Mouse (Mus musculus) layer of hippocampus, adult 11-12 months (tissue): ENCODE results near the gene Itsn1.
A peak's percentile ranks its signal among the peaks of the same experiment; 100 is the strongest.

ENCODE experiments used
- DNase-seq: peaks from one replicate; pipeline ENCODE4 v3.0.0; 2022; ENCODE audit warnings: low spot score

The Itsn1 gene

DNA sequence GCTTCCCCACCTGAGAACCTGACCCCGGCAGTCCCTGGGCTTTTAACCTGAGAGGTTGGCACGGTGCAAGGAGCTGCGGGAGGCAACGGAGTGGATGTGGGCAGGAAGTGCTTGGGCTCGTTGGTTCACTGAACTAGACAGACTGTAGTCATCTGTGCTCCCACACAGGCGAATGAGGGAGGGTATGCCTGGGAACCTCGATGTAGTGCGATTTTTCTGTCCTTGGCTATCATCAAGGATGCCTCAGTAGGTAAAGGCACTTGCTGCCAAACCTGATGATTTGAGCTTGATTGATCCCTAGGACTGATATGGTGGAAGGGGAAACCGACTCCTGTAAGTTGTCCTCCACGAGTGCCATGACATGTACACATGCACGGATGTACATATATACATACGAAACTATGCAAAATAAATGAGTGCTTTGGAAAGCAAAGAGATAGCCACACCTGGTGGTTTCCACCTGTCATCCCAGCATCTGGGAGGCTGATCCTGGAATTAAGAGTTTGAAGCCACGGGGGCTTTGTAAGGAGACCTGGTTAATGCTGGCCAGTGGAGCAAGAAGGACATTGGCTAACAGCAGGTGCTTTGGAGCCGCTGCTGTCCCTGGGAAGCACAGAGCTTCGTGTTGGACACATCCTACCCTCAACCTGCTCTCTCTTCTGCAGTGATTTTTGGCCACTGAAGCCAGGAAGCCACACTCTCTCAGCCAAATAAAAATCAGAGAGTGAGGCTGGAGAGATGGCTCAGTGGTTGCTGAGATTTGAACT is 180.7 kb downstream of the Itsn1 start:
- no peak for DNase-seq

DNA sequence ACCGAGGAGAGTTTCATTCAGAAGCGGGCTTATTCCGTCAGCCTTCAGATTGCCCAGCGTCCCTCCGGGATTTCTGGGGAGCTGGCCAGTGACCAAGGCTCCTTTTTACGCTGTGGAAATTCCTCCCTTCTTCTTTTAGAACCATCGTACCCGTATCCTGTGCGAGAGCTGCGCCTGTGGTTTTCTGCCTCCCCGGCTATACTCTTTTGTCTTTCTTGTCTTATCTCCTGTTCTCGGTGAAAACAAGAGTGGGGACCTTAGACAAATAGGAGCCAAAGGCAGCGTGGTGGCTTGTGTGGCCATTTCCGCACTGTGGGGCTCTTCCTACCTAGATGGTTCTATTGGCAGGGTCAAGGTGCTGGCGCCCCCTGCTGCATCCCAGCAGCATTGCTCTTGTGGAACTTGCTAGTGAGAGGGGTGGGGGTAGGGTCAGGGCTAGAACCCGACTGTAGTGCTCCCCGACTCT is 188.6 kb downstream of the Itsn1 start:
- peak; percentile 90 for DNase-seq

DNA sequence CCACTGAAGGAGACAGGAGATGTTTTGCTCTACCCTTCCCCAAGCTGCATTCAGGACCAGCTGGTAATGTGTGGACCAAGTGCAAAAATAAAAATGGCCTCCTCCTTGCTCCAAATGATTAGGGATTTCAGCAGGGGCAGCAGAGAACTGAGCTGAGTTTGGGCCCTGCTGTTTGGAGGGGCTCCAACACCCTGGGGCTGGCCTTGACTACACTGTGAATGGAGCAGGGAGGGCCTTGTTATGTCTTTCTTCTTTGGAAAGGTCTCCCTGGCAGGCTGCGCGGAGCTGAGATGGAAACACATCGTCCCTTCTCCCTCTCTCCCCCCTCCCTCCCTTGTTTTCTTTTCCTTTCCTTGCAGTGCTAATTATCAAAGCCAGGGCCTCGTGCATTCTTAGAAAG is 189.4 kb downstream of the Itsn1 start:
- DNase-seq: no peak

DNA sequence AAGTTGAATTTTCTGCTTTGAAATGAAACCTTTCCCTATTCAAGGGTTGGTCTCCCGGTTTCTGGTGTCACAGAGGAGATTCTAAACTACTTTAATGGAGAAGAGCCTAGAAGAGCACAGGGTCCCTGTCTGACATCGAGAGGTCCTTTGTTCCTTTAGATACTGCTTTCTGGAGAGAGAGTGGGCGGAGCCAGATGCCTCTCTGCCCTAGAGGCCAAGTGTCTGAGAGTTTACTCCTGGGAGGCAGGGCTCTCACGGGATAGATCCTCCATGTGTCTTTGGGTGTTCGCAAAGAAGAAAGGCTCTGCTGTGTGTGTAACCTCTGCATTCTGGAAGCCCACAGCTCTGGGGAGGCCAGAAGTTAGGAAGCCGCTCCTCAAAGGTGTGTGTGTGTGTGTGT is 190.0 kb downstream of the Itsn1 start:
- no peak for DNase-seq

DNA sequence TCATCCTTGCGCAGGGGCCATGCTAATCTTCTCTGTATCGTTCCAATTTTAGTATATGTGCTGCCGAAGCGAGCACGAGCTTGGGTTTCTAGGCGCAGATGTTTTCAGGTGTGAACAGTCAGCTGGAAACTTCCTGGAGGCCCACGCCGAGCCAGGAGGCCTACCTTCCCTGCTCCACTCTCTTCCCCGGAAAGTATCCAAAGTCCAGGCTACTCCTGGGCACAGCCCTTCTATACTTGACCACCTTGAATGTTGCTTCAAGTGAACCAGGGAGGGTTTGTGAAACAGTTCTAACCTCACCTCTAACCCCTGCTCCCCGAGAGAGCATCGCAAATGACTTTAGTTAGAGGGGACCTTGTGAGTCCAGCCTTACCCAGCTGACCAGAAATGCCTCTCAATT is 192.3 kb downstream of the Itsn1 start:
- DNase-seq: no peak

DNA sequence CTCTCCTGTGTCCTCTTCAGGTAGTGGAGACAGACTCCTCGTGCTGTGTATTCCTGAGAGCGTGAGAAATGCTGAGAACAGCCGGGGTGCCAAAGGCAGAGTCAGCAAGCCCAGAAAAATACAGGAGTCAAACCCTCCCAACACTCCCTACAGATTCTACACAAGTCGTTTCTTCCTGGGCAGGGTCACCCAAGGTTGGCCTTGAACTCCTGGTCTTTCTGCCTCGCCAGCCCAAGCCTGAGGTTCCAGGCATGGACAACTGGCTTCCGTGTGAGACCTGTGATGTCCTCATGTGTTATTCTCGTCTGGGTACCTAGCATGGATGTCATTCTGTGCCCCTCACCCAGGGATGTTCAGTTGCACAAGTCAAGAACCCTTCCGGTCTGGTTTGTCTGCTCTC is 193.9 kb downstream of the Itsn1 start:
- DNase-seq: no peak

DNA sequence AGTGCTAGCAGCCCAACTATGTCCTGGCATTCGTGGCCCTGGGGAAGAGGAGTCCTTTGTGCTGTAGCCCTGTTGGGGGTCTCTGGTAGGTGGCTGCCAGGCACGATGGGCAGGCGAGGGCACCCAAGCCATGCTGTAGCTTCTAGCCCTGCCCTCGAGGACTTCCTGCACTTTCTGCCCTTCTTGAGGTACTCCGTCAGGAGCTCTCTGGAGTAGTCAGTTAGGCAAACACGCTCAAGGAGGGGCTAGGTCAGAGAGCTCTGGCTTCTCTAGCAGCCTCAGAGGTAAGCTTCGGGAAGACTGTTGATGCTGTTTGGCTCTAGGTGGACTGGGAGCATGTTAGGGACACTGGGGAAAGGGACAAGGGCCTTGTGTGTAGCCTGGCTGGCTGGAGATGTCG is 195.3 kb downstream of the Itsn1 start:
- DNase-seq: no peak

DNA sequence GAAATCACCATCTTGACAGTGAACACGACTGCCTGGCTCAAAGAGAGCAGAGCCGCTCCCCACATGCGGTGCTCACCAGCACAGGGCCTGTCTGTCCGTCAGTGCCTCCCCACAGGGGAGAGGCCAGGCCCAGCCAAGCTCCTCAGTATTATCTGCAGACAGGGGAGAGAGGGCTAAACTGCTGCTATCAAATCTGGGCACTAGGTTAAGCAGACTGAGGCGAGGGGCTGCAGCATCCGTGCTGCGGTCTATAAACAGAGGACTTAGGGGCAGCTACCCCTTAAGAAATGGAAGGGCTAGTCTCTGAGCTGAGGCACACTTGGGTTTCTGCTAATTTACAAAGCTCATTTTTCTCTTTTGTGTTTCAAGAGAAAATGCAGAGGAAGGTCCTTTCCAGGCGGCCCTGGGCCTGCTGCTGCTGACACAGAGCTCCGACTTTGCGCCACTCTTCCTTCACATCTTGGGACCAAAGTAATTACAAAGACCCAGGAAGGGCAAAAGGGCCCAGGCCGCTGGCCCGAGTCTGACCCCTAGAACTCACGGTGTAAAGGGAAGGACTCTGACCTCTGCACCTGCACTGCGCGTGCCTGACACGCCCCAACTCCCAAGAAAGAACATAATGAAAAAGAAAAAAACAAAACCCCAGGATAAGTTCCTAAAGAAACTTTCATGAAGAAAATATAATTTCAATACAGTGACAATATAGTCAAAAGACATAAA is 199.0 kb downstream of the Itsn1 start:
- DNase-seq: no peak

DNA sequence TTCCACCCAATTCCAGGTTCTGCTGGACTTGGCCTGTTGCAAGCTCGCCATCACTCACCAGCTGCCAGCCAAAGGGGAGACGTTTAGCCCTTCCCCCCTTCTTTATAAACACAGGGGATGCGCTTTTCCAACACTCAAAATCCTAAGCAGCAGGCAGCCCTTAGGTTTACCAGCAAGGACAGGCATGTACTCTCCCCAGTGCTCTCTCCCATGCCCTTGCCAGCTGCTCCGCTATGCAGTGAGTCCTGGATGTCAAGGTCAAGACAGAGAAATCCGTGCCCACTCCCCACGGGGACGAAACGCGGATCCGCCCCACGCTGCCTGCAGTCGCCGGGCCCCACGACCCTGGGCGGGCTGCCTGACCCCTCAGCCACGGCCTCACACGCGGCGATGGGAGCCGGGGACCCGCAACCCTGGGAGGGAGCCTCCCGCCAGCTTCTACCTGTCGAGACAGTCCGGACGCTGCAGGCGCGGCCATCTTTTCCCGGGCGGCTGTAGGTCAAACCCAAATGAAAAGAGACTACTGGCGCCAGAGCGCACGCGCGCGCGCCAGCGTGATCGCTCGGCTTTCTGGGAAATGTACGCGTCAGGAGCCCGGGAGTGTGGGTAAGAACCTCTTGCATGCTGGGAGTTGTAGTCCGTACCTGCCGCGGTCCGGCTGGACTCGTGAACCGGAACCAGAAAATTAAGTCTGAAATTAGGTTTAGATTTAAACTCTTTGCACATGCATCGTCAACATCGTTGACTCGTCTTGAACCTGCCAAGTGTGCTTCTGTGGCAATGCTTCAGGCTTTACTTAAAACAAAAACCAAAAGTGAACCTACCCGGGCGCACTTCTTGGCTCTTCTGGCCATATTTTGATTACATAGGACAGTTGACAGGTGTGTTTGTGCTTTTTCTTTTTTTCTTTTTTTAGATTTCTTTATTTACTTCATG is 202.3 kb downstream of the Itsn1 start:
- peak; percentile 95 for DNase-seq

DNA sequence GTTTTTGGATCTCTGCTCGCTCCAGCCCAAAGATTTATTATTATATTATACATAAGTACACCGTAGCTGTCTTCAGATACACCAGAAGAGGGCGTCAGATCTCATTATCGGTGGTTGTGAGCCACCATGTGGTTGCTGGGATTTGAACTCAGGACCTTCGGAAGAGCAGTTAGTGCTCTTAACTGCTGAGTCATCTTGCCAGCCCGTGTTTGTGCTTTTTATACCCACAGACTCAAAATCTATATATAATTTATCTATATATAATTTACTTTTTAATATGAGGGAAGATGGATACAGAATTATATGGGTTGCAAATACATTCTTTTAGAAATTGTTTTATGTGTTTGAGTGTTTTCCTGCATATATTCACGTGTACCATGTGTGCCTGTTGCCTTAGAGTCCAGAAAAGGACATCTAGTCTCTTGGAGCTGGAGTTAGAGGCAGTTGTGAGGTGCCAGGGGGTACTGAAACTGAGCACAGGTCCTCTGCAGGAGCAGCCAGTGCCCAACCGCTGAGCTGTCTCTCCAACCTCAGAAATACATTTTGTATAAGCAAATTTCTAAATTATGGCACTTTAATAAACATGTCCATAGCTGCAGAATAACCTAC is 203.1 kb downstream of the Itsn1 start:
- DNase-seq: no peak

DNA sequence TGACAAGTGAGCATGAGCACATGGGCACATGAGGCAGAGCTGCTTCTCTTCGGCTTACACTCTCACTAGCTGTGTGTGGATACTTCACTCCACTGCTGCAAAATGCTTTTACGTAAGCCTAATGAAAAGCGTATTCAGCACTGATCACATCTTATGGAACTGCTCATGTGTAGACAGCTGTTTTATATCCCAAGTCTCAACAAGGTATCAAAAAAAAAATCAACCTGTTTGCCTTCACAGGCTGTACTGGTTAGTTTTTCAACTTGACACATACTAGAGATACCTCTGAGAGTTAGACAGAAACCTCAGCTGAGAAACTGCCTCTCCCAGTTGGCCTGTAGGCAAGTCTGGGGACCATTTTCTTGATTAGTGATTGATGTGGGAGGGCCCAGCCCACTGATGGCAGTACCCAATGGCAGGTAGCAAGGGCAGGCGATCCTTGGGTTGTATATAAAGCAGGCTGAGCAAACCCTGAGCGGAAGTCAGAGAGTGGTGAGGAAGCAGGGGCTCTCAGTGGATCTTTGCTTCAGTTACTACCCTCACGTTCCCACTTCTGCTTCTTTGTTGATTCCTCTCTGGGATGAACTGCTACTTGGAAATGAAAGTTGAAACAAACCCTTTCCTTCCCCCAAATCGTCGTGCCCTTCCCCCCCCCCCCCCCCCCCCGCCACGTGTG is 203.9 kb downstream of the Itsn1 start:
- DNase-seq: no peak

DNA sequence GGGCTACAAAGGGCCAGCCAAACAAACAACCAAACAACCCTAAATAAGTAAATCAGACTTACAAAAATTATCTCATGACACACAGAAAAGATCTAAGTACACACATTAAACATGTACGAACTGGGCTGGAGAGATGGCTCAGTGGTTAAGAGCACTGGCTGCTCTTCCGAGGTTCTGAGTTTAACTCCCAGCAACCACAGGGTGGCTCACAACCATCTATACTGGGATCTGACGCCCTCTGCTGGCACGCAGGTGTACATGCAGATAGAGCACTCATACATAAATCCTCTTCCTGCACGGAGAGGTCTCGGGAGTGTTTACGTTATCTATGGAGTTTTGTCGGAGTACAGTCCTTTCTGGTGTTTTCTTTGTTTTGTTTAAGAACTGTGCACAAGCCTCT is 206.0 kb downstream of the Itsn1 start:
- peak; percentile 45 for DNase-seq

DNA sequence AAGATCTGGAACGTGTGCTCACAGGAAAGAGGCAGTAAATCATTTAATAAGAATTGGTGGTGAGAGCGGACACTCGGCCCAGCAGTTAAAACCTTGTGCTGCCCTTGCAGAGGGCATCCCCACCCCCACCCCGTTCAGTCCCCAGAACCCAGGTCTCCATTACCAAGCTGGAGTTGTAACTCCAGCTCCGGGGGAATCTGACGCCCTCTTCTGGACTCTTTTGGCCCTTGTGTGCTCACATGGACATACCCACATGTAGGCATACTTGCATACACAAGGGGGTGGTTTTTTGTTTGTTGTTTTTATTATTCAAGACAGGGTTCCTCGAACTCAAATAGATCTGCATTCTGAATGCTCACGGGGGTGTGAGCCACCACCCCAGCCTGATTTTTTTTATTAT is 206.6 kb downstream of the Itsn1 start:
- no peak for DNase-seq

DNA sequence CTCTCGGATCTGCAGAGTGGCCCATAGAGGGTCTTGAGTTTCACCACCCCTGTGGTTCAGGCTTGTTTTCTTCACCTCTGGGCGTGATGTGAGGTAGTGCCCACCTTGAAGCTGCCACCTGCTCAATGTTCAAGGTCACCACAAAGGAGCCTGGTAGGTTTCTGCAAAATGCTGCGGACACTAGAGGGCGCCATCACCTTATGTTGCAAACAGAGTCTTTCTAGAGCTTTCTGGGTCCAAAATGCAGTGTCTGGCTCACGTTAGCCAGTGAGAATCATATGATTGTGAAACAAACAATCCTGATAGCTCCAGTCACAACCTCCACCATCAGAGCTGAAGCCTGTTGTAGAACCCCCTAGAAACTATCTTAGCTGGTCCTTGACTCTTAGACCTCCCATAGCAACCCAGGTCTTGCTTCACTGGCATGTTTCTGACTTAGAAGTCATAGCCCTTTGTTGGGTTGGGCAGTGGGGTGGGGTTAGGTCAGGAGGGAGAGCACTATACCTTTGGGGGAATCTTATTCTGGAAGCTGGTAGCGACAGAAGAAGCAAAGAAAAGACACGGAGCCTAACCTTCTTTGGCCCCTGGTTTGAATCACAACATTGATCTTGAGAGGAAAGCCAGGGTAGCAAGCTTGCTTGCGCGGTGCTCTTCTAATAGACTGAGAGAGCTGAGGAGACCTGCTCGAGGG is 207.4 kb downstream of the Itsn1 start:
- DNase-seq: peak; percentile 87

DNA sequence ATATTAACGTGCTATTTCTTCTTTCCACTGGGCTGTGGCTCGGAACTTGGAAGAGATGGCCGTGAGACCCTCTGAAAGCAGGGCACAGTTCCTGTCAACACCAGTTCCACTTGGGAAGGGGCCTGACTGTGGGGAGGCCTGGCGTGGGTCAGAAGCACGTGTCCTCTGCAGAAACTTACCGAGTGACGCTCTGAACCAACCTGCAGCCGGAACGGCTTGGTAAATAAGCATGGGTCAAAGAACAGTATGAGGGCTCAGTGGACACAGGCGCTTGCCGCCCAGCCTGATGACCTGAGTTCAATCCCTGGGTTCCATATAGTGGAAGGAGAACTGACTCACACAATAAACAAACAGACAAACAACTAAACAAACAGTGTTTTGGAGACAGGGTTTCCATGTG is 208.2 kb downstream of the Itsn1 start:
- DNase-seq: no peak

DNA sequence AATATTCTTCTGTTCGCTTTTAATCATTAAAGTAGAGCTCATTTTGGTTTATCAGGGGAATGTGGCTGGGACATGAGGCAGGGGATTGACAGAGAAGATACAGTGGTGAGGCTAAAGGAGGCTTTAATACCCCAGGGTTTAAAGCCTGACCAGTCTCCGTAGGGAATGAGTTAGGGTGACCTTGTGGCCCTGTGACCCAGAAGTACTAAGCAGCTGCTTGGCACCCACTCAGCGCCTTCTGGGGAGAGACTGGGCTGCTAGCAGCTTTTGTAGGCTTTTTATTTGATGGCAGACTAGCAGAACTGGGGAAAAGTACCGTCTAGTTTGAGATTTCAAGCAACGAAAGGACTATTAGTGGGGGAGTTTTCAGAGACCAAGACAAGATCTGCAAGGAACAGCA is 209.1 kb downstream of the Itsn1 start:
- no peak for DNase-seq

DNA sequence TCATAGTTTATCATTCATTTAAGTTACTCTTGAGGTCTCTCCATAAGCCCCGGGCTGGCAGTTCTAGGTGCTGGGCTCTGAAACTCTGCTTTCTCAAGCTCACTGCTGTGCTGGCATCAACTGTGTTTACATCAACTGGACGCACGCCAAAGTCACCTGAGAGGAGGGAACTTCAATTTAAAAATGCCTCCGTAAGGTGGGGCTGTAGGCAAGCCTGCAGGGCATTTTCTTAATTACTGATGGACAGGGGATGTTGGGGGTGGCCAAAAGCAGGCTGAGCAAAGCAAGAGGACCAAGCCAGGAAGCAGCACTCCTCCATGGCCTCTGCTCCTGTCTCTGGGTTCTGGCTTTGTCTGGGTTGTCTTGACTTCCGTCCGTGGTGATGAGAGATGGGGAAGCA is 211.6 kb downstream of the Itsn1 start:
- no peak for DNase-seq

DNA sequence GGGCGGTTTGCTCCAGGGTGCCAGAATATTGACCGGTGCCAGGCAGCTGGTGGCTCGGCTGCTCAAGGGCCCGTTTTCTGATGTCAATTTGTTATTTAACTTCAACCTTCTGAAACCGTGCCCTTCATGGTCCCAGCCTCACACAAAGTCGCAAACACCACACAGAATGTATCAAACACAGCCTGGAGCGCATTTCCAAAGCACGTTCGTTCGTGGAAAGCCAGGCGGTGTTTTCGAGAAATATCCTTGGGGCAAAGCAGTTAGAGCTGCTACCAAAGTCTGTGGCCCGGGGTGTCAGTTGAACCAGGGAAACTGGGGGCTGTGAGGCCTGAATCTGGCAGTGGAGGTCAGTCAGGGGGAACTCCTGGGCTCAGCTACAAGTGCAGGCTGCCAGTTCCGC is 213.1 kb downstream of the Itsn1 start:
- DNase-seq: no peak

DNA sequence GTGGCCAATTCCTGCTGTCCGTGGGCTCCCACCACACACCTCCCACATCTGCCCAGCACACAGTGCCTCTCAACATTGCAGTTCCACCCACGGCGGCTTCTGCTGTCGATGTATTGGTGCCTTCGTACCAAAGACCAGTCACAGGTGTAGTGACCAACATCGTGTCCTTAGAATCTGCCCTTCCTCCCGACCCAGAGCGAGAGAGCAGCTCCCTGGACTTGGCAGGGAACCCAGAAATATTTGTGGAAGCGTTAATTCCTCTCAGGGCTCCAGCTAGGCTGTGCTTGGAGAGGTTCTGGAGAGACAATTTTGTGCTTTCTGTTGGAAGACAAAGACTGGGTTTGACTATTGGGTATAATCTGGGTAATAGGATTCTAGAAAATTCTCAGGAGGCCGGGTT is 217.2 kb downstream of the Itsn1 start:
- DNase-seq: no peak

DNA sequence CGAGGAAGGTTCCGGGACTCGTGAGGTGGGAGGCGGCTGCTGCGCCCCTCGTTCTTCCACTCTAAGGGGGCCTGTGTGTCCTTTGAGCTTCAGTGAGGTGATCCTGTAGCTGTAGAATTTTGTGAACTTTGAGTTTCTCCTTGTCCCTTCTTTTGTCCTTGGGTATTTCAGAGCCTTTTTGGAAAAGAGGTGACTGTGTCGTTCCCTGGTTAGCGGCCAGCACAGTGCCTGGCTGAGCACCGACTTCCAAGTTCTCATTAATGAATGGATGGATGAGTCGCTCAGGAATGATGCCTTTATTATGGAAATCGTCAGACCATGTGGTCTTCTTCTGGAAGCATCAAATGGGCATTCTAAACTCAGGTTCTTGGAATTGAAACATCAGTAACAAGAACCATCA is 218.0 kb downstream of the Itsn1 start:
- DNase-seq: no peak

DNA sequence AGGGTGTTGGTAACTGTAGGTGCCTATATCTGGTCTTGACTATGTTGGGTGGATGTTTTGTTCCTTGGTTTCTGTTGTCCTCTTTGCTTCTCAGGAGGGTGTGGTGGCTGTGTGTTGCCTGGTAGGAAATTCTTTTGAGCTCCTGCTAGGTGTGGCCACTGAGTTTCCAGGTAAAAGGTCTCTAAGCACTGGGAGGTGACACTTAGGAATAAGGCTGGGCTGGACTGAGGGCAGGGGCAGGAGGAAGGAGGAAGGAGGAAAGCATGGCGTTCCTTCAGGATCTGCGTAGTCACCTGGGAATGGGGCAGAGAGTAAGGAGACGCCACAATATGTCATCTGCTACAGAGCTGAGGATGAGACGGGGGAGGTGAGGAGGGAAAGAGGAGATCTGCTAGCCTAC is 224.9 kb downstream of the Itsn1 start:
- no peak for DNase-seq
